Mouse (Mus musculus): ENCODE measurements at regions not wholly inside any gene's neighbourhood (a gene's known extent, or its start where the extent isn't known, plus 50 kb on each side); places are given as distances from the start of the nearest gene placed in this dataset.

GRCm38 (mm10) chr16:5673372-5673960 is 211.7 kb upstream of the Rbfox1 start:
- no peak for DNase-seq (ENCODE audit: low read depth, low spot score)

- DNase-seq (ENCODE audit: low read depth, low spot score), result no peak
Measured at GRCm38 (mm10) chr16:5672871-5673270, 212.3 kb upstream of the Rbfox1 start.

GRCm38 (mm10) chr16:5668403-5668967 is 216.7 kb upstream of the Rbfox1 start:
- DNase-seq (ENCODE audit: low read depth, low spot score), result no peak

- no peak for DNase-seq (ENCODE audit: low read depth, low spot score)
Measured at GRCm38 (mm10) chr16:5661918-5662317, 223.2 kb upstream of the Rbfox1 start.

- no peak for DNase-seq (ENCODE audit: low read depth, low spot score)
Measured at GRCm38 (mm10) chr16:5651551-5651950, 233.6 kb upstream of the Rbfox1 start.

GRCm38 (mm10) chr16:5651002-5651401 is 234.2 kb upstream of the Rbfox1 start:
- DNase-seq (ENCODE audit: low read depth, low spot score), result no peak

GRCm38 (mm10) chr16:5639956-5640355 is 245.2 kb upstream of the Rbfox1 start:
- DNase-seq (ENCODE audit: low read depth, low spot score), result no peak

- no peak for DNase-seq (ENCODE audit: low read depth, low spot score)
Measured at GRCm38 (mm10) chr16:5629996-5630395, 255.2 kb upstream of the Rbfox1 start.

- DNase-seq (ENCODE audit: low read depth, low spot score), result no peak
Measured at GRCm38 (mm10) chr16:5627910-5628309, 257.2 kb upstream of the Rbfox1 start.

GRCm38 (mm10) chr16:5627117-5627909 is 257.8 kb upstream of the Rbfox1 start:
- no peak for DNase-seq (ENCODE audit: low read depth, low spot score)

- no peak for DNase-seq (ENCODE audit: low read depth, low spot score)
Measured at GRCm38 (mm10) chr16:5625159-5625558, 260.0 kb upstream of the Rbfox1 start.

GRCm38 (mm10) chr16:5620566-5620965 is 264.6 kb upstream of the Rbfox1 start:
- no peak for DNase-seq (ENCODE audit: low read depth, low spot score)

GRCm38 (mm10) chr16:5616356-5616755 is 268.8 kb upstream of the Rbfox1 start:
- no peak for DNase-seq (ENCODE audit: low read depth, low spot score)

- DNase-seq (ENCODE audit: low read depth, low spot score), result no peak
Measured at GRCm38 (mm10) chr16:5595359-5595758, 289.8 kb upstream of the Rbfox1 start.

- no peak for DNase-seq (ENCODE audit: low read depth, low spot score)
Measured at GRCm38 (mm10) chr16:5578333-5578732, 306.8 kb upstream of the Rbfox1 start.

- no peak for DNase-seq (ENCODE audit: low read depth, low spot score)
Measured at GRCm38 (mm10) chr16:5572780-5573179, 312.4 kb upstream of the Rbfox1 start.

- no peak for DNase-seq (ENCODE audit: low read depth, low spot score)
Measured at GRCm38 (mm10) chr16:5570619-5571018, 314.5 kb upstream of the Rbfox1 start.

- no peak for DNase-seq (ENCODE audit: low read depth, low spot score)
Measured at GRCm38 (mm10) chr16:5569101-5569500, 313.3 kb upstream of the Eef2kmt start.

GRCm38 (mm10) chr16:5549026-5549425 is 293.2 kb upstream of the Eef2kmt start:
- no peak for DNase-seq (ENCODE audit: low read depth, low spot score)

GRCm38 (mm10) chr16:5548602-5549001 is 292.8 kb upstream of the Eef2kmt start:
- no peak for DNase-seq (ENCODE audit: low read depth, low spot score)

GRCm38 (mm10) chr16:5546808-5547207 is 291.0 kb upstream of the Eef2kmt start:
- no peak for DNase-seq (ENCODE audit: low read depth, low spot score)

GRCm38 (mm10) chr16:5545801-5546200 is 290.0 kb upstream of the Eef2kmt start:
- no peak for DNase-seq (ENCODE audit: low read depth, low spot score)

GRCm38 (mm10) chr16:5544436-5544835 is 288.7 kb upstream of the Eef2kmt start:
- peak; percentile 36 for DNase-seq (ENCODE audit: low read depth, low spot score)

All from A20 (cell line).